Mouse (Mus musculus) CH12.LX (cell line): ENCODE measurements at regions not wholly inside any gene's neighbourhood (a gene's known extent, or its start where the extent isn't known, plus 50 kb on each side); places are given as distances from the start of the nearest gene placed in this dataset.

Source experiments
- DNase-seq: peaks from one replicate; pipeline ENCODE4 v3.0.0-alpha.2; 2013; ENCODE audit errors: extremely low read depth
- H3K27ac ChIP-seq: 2 replicates; pipeline ENCODE4 v1.5.1; 2012; ENCODE audit warnings: low read depth, mild to moderate bottlenecking, control low read depth, moderate library complexity; ENCODE audit not compliant: insufficient read depth
- H3K27me3 ChIP-seq: replicated peaks from 2 replicates; pipeline ENCODE3; 2012; ENCODE audit warnings: inconsistent platforms
- H3K36me3 ChIP-seq, 2 experiments: replicated peaks in 1 of 2; 2 replicates each; pipeline versions ENCODE3 to v1.6.1; 2012; ENCODE audit warnings: inconsistent platforms in 1 of 2, low read length in 1 of 2, mild to moderate bottlenecking in 1 of 2, mixed read lengths in 1 of 2, moderate library complexity in 1 of 2; ENCODE audit not compliant: control insufficient read depth in 1 of 2, insufficient read depth in 1 of 2
- H3K4me1 ChIP-seq, 2 experiments: 2 replicates each; pipeline ENCODE4 v1.6.1; 2012; ENCODE audit warnings: inconsistent platforms in 1 of 2, moderate library complexity in 1 of 2; ENCODE audit not compliant: insufficient read depth in 2 of 2, control insufficient read depth in 1 of 2
- H3K4me2 ChIP-seq: 2 replicates; pipeline ENCODE4 v1.6.1; 2012; ENCODE audit warnings: low read depth, mild to moderate bottlenecking, control low read depth; ENCODE audit not compliant: poor library complexity, insufficient read depth, severe bottlenecking
- H3K4me3 ChIP-seq, 3 experiments: fragments of 150-350 bp in 1 of 3; sonication (generic) in 1 of 3; replicated peaks in 1 of 3; 2 replicates each; pipeline versions ENCODE3 to v1.5.1; 2011 to 2012; ENCODE audit warnings: low read depth in 2 of 3, low read length in 2 of 3, mild to moderate bottlenecking in 2 of 3, moderate library complexity in 2 of 3, control low read depth in 1 of 3, improper control_type of control experiment in 1 of 3, inconsistent platforms in 1 of 3, mixed read lengths in 1 of 3; ENCODE audit not compliant: poor library complexity in 1 of 3
- H3K79me2 ChIP-seq: replicated peaks from 2 replicates; pipeline ENCODE4 v1.6.1; 2012; ENCODE audit warnings: mild to moderate bottlenecking, moderate library complexity; ENCODE audit not compliant: control insufficient read depth, poor library complexity, insufficient read depth, severe bottlenecking; ENCODE audit errors: extremely low read depth
- H3K9ac ChIP-seq: 2 replicates; pipeline ENCODE4 v1.6.1; 2012; ENCODE audit warnings: low read depth, mild to moderate bottlenecking, control low read depth, moderate library complexity; ENCODE audit not compliant: insufficient read depth
- H3K9me3 ChIP-seq: replicated peaks from 2 replicates; pipeline ENCODE3; 2012; ENCODE audit warnings: low read length, inconsistent platforms, mixed read lengths
- BHLHE40 ChIP-seq: IDR thresholded peaks from 2 replicates; pipeline ENCODE4 v1.6.1; 2011; ENCODE audit warnings: mild to moderate bottlenecking, low read depth, low read length, improper control_type of control experiment
- CHD1 ChIP-seq: IDR thresholded peaks from 2 replicates; pipeline ENCODE4 v1.6.1; 2012; ENCODE audit warnings: low read depth, low read length, improper control_type of control experiment, inconsistent platforms
- CHD2 ChIP-seq: IDR thresholded peaks from 2 replicates; pipeline ENCODE4 v1.6.1; 2011; ENCODE audit warnings: low read length, improper control_type of control experiment
- ELF1 ChIP-seq: IDR thresholded peaks from 2 replicates; pipeline ENCODE4 v1.6.1; 2014; ENCODE audit warnings: low read depth, mild to moderate bottlenecking, inconsistent platforms, low read length, improper control_type of control experiment
- EP300 ChIP-seq: IDR thresholded peaks from 2 replicates; pipeline ENCODE4 v1.6.1; 2011; ENCODE audit warnings: low read length, improper control_type of control experiment
- ETS1 ChIP-seq: conservative IDR thresholded peaks from 2 replicates; pipeline ENCODE4 v1.6.1; 2012; ENCODE audit warnings: low read depth, mild to moderate bottlenecking, inconsistent platforms, low read length, improper control_type of control experiment, moderate library complexity
- GABPA ChIP-seq: IDR thresholded peaks from 2 replicates; pipeline ENCODE4 v1.6.1; 2012; ENCODE audit warnings: low read depth, low read length, improper control_type of control experiment, inconsistent platforms; ENCODE audit not compliant: insufficient replicate concordance
- IRF4 ChIP-seq: IDR thresholded peaks from 2 replicates; pipeline ENCODE4 v1.6.1; 2014; ENCODE audit warnings: low read depth, mild to moderate bottlenecking, inconsistent platforms, low read length, improper control_type of control experiment
- MAFK ChIP-seq: IDR thresholded peaks from 2 replicates; pipeline ENCODE4 v1.6.1; 2011; ENCODE audit warnings: low read length, improper control_type of control experiment; ENCODE audit not compliant: insufficient replicate concordance
- MAX ChIP-seq: IDR thresholded peaks from 2 replicates; pipeline ENCODE4 v1.6.1; 2011; ENCODE audit warnings: low read length, improper control_type of control experiment
- MXI1 ChIP-seq: IDR thresholded peaks from 2 replicates; pipeline ENCODE4 v1.6.1; 2011; ENCODE audit warnings: mild to moderate bottlenecking, low read depth, low read length, improper control_type of control experiment
- MYC ChIP-seq: IDR thresholded peaks from 2 replicates; pipeline ENCODE4 v1.6.1; 2011; ENCODE audit warnings: low read depth, mild to moderate bottlenecking, improper control_type of control experiment, low read length
- NRF1 ChIP-seq: IDR thresholded peaks from 2 replicates; pipeline ENCODE4 v1.6.1; 2014; ENCODE audit warnings: low read depth, mild to moderate bottlenecking, inconsistent platforms, low read length, improper control_type of control experiment, moderate library complexity
- PAX5 ChIP-seq: IDR thresholded peaks from 2 replicates; pipeline ENCODE4 v1.6.1; 2012; ENCODE audit warnings: low read length, inconsistent platforms, mixed read lengths
- SIN3A ChIP-seq: IDR thresholded peaks from 2 replicates; pipeline ENCODE4 v1.6.1; 2012; ENCODE audit warnings: low read length, improper control_type of control experiment, inconsistent platforms
- TBP ChIP-seq: conservative IDR thresholded peaks from 2 replicates; pipeline ENCODE4 v1.6.1; 2011; ENCODE audit warnings: low read depth, low read length, improper control_type of control experiment
- TCF12 ChIP-seq: IDR thresholded peaks from 2 replicates; pipeline ENCODE4 v1.6.1; 2014; ENCODE audit warnings: low read depth, mild to moderate bottlenecking, inconsistent platforms, low read length, improper control_type of control experiment
- UBTF ChIP-seq: IDR thresholded peaks from 2 replicates; pipeline ENCODE4 v1.6.1; 2012; ENCODE audit warnings: low read depth, mild to moderate bottlenecking, inconsistent platforms, low read length, improper control_type of control experiment, moderate library complexity
- dilution Hi-C: fragments of 300-500 bp; cut with MboI; formaldehyde crosslinking; loops from 2 replicates; pipeline ENCODE4 v1.14.3; 2020; ENCODE audit warnings: low sequenced_read_pairs; ENCODE audit not compliant: extremely low pct_unique_long_range_greater_than_20kb, extremely low pct_ligation_motif_present
- in situ Hi-C: fragments of 300-500 bp; cut with MboI; formaldehyde crosslinking; loops from 3 replicates; pipeline ENCODE4 v1.14.3; 2019; ENCODE audit warnings: low sequenced_read_pairs, low pct_ligation_motif_present, low pct_unique_long_range_greater_than_20kb, mixed read lengths

GRCm38 (mm10) chr19:54693714-54694113 is 433.3 kb downstream of the Gpam start:
- no peak overlapping the region for H3K4me2 ChIP-seq
- H3K27ac ChIP-seq: no peak overlapping the region
- H3K27me3 ChIP-seq: no peaks in the 10 kb centered on the region
- H3K9ac ChIP-seq: no peak overlapping the region
- H3K79me2 ChIP-seq: no peaks in the 10 kb centered on the region
- H3K4me3 ChIP-seq: no peak overlapping the region
- H3K9me3 ChIP-seq: no peaks in the 10 kb centered on the region
- H3K4me1 ChIP-seq: no peaks in the 10 kb centered on the region
- DNase-seq: no peak
- no peaks in the 10 kb centered on the region for H3K36me3 ChIP-seq
- dilution Hi-C loops: no loop called here
- no peak for TF ChIP-seq ELF1
- TF ChIP-seq BHLHE40: no peak
- TF ChIP-seq EP300: no peak
- TF ChIP-seq TCF12: no peak
- no peak for TF ChIP-seq PAX5
- no peak for TF ChIP-seq CHD2
- no peak for TF ChIP-seq IRF4
- TF ChIP-seq GABPA: no peak
- no peak for TF ChIP-seq CHD1
- no peak for TF ChIP-seq MYC
- TF ChIP-seq TBP: no peak
- TF ChIP-seq, all 38 proteins: peak for 0
- in situ Hi-C loops: no loop called here

- H3K4me2 ChIP-seq: no peak overlapping the region
- TF ChIP-seq UBTF: no peak
- TF ChIP-seq SIN3A: no peak
- TF ChIP-seq MAFK: no peak
- TF ChIP-seq NRF1: no peak
- no peak for TF ChIP-seq CHD1
- no peak for TF ChIP-seq ETS1
- no peak for TF ChIP-seq MXI1
- TF ChIP-seq MAX: no peak
- TF ChIP-seq IRF4: no peak
- H3K9me3 ChIP-seq: no peaks in the 10 kb centered on the region
- no peaks in the 10 kb centered on the region for H3K36me3 ChIP-seq
- no peaks in the 10 kb centered on the region for H3K4me1 ChIP-seq
- no peak for DNase-seq
- no peak overlapping the region for H3K4me3 ChIP-seq
- no peak overlapping the region for H3K9ac ChIP-seq
- in situ Hi-C loops: no loop called here
- dilution Hi-C loops: no loop called here
- H3K27ac ChIP-seq: no peak overlapping the region
- H3K79me2 ChIP-seq: no peaks in the 10 kb centered on the region
- no peaks in the 10 kb centered on the region for H3K27me3 ChIP-seq
These were observed 433.9 kb downstream of the Gpam start for GRCm38 (mm10) chr19:54693094-54693493.
